Mouse (Mus musculus): ENCODE results near the gene Cd96.

- TF ChIP-seq POLR2A (IDR thresholded peaks at IDR 0.05; ENCODE audit: extremely low read depth, insufficient read depth, low read length) (no peak), CTCF (IDR thresholded peaks at IDR 0.05; ENCODE audit: extremely low read depth, insufficient read depth, low read length) (no peak)
Measured at GRCm38 (mm10) chr16:46148661-46149341, 28.8 kb upstream of the Cd96 start.
